Mouse (Mus musculus) ovary, postnatal 14 days (tissue): ENCODE results near the gene Xkrx.
"Not testable (repeated sequence)": the region's sequence is repeated elsewhere in the genome, so short reads cannot be mapped to it uniquely, and the experiment has no call there.

ENCODE experiments used
- DNase-seq: peaks from one replicate; pipeline ENCODE4 v3.0.0; 2022; ENCODE audit warnings: low spot score

Xkrx gene

GRCm38 (mm10) chrX:134162043-134162720 lies at the start of gene Xkrx:
TSS of gene Xkrx (minus strand) at chrX:134162076.
- no peak for DNase-seq

- DNase-seq, result no peak
These were observed 49.3 kb upstream of the Xkrx start for GRCm38 (mm10) chrX:134211151-134211642.

GRCm38 (mm10) chrX:134208491-134208890 lies 46.6 kb upstream of the Xkrx start:
- DNase-seq, result no peak

GRCm38 (mm10) chrX:134187201-134187600 lies 25.3 kb upstream of the Xkrx start, which contains the start of gene Arl13a:
TSS of gene Arl13a (plus strand) at chrX:134187501.
- DNase-seq, result not testable (repeated sequence)

- no peak for DNase-seq
These were observed 12.8 kb upstream of the Xkrx start for GRCm38 (mm10) chrX:134174699-134175098.

GRCm38 (mm10) chrX:134170584-134170983 lies 8.7 kb upstream of the Xkrx start:
- no peak for DNase-seq

GRCm38 (mm10) chrX:134163484-134163883 lies 1.6 kb upstream of the Xkrx start:
- no peak for DNase-seq

GRCm38 (mm10) chrX:134162826-134163225 lies 950 bp upstream of the Xkrx start:
- DNase-seq, result no peak

- DNase-seq, result no peak
These were observed 1.4 kb downstream of the Xkrx start for GRCm38 (mm10) chrX:134160442-134160841.

GRCm38 (mm10) chrX:134158151-134158550 lies 3.7 kb downstream of the Xkrx start:
- DNase-seq, result no peak

GRCm38 (mm10) chrX:134141986-134142385 lies 19.9 kb downstream of the Xkrx start:
- no peak for DNase-seq

- DNase-seq, result no peak
These were observed 20.3 kb downstream of the Xkrx start for GRCm38 (mm10) chrX:134141551-134141950.

- DNase-seq, result no peak
These were observed 21.9 kb downstream of the Xkrx start for GRCm38 (mm10) chrX:134140024-134140423.

GRCm38 (mm10) chrX:134133821-134134220 lies 28.1 kb downstream of the Xkrx start:
- DNase-seq, result no peak

- DNase-seq, result peak; percentile 17
These were observed 29.6 kb downstream of the Xkrx start for GRCm38 (mm10) chrX:134132295-134132694.

GRCm38 (mm10) chrX:134128549-134128948 lies 33.3 kb downstream of the Xkrx start:
- DNase-seq, result no peak

GRCm38 (mm10) chrX:134116417-134116816 lies 45.5 kb downstream of the Xkrx start:
- DNase-seq, result no peak

GRCm38 (mm10) chrX:134111767-134112166 lies 50.1 kb downstream of the Xkrx start:
- no peak for DNase-seq

- DNase-seq, result no peak
These were observed 59.2 kb downstream of the Xkrx start for GRCm38 (mm10) chrX:134102641-134103040.
